Mouse (Mus musculus): Measurements from ENCODE around the gene Kazn.

GRCm38 (mm10) chr4:142244641-142245040 lies 5.4 kb upstream of the Kazn start:
- TF ChIP-seq CTCF (conservative IDR thresholded peaks at IDR 0.05; ENCODE audit: low read length) (no peak), POU5F1 (IDR thresholded peaks at IDR 0.05; ENCODE audit: borderline replicate concordance, low read length) (no peak), NANOG (IDR thresholded peaks at IDR 0.05; ENCODE audit: borderline replicate concordance, low read length) (no peak)

Data from E14TG2a.4 (cell line).